Mouse (Mus musculus) CH12.LX (cell line): ENCODE measurements around the gene Apba2. TPM values are rescaled to one million over a fixed set of nuclear protein-coding genes. Genes with fewer than 3 reads are reported as not detected.

Experiments
- DNase-seq: peaks from one replicate; pipeline ENCODE4 v3.0.0-alpha.2; 2013; ENCODE audit errors: extremely low read depth
- H3K27ac ChIP-seq: 2 replicates; pipeline ENCODE4 v1.5.1; 2012; ENCODE audit warnings: low read depth, mild to moderate bottlenecking, control low read depth, moderate library complexity; ENCODE audit not compliant: insufficient read depth
- H3K27me3 ChIP-seq: replicated peaks from 2 replicates; pipeline ENCODE3; 2012; ENCODE audit warnings: inconsistent platforms
- H3K36me3 ChIP-seq, 2 experiments: replicated peaks in 1 of 2; 2 replicates each; pipeline versions ENCODE3 to v1.6.1; 2012; ENCODE audit warnings: inconsistent platforms in 1 of 2, low read length in 1 of 2, mild to moderate bottlenecking in 1 of 2, mixed read lengths in 1 of 2, moderate library complexity in 1 of 2; ENCODE audit not compliant: control insufficient read depth in 1 of 2, insufficient read depth in 1 of 2
- H3K4me1 ChIP-seq, 2 experiments: 2 replicates each; pipeline ENCODE4 v1.6.1; 2012; ENCODE audit warnings: inconsistent platforms in 1 of 2, moderate library complexity in 1 of 2; ENCODE audit not compliant: insufficient read depth in 2 of 2, control insufficient read depth in 1 of 2
- H3K4me2 ChIP-seq: 2 replicates; pipeline ENCODE4 v1.6.1; 2012; ENCODE audit warnings: low read depth, mild to moderate bottlenecking, control low read depth; ENCODE audit not compliant: poor library complexity, insufficient read depth, severe bottlenecking
- H3K4me3 ChIP-seq, 3 experiments: fragments of 150-350 bp in 1 of 3; sonication (generic) in 1 of 3; replicated peaks in 1 of 3; 2 replicates each; pipeline versions ENCODE3 to v1.5.1; 2011 to 2012; ENCODE audit warnings: low read depth in 2 of 3, low read length in 2 of 3, mild to moderate bottlenecking in 2 of 3, moderate library complexity in 2 of 3, control low read depth in 1 of 3, improper control_type of control experiment in 1 of 3, inconsistent platforms in 1 of 3, mixed read lengths in 1 of 3; ENCODE audit not compliant: poor library complexity in 1 of 3
- H3K79me2 ChIP-seq: replicated peaks from 2 replicates; pipeline ENCODE4 v1.6.1; 2012; ENCODE audit warnings: mild to moderate bottlenecking, moderate library complexity; ENCODE audit not compliant: control insufficient read depth, poor library complexity, insufficient read depth, severe bottlenecking; ENCODE audit errors: extremely low read depth
- H3K9ac ChIP-seq: 2 replicates; pipeline ENCODE4 v1.6.1; 2012; ENCODE audit warnings: low read depth, mild to moderate bottlenecking, control low read depth, moderate library complexity; ENCODE audit not compliant: insufficient read depth
- H3K9me3 ChIP-seq: replicated peaks from 2 replicates; pipeline ENCODE3; 2012; ENCODE audit warnings: low read length, inconsistent platforms, mixed read lengths
- CHD1 ChIP-seq: IDR thresholded peaks from 2 replicates; pipeline ENCODE4 v1.6.1; 2012; ENCODE audit warnings: low read depth, low read length, improper control_type of control experiment, inconsistent platforms
- EP300 ChIP-seq: IDR thresholded peaks from 2 replicates; pipeline ENCODE4 v1.6.1; 2011; ENCODE audit warnings: low read length, improper control_type of control experiment
- GABPA ChIP-seq: IDR thresholded peaks from 2 replicates; pipeline ENCODE4 v1.6.1; 2012; ENCODE audit warnings: low read depth, low read length, improper control_type of control experiment, inconsistent platforms; ENCODE audit not compliant: insufficient replicate concordance
- KAT2A ChIP-seq: IDR thresholded peaks from 2 replicates; pipeline ENCODE4 v1.6.1; 2012; ENCODE audit warnings: low read length, improper control_type of control experiment, inconsistent platforms; ENCODE audit not compliant: insufficient replicate concordance
- MAFK ChIP-seq: IDR thresholded peaks from 2 replicates; pipeline ENCODE4 v1.6.1; 2011; ENCODE audit warnings: low read length, improper control_type of control experiment; ENCODE audit not compliant: insufficient replicate concordance
- MAX ChIP-seq: IDR thresholded peaks from 2 replicates; pipeline ENCODE4 v1.6.1; 2011; ENCODE audit warnings: low read length, improper control_type of control experiment
- MAZ ChIP-seq: IDR thresholded peaks from 2 replicates; pipeline ENCODE4 v1.6.1; 2012; ENCODE audit warnings: low read depth, mild to moderate bottlenecking, inconsistent platforms, low read length, improper control_type of control experiment, moderate library complexity
- MYC ChIP-seq: IDR thresholded peaks from 2 replicates; pipeline ENCODE4 v1.6.1; 2011; ENCODE audit warnings: low read depth, mild to moderate bottlenecking, improper control_type of control experiment, low read length
- NRF1 ChIP-seq: IDR thresholded peaks from 2 replicates; pipeline ENCODE4 v1.6.1; 2014; ENCODE audit warnings: low read depth, mild to moderate bottlenecking, inconsistent platforms, low read length, improper control_type of control experiment, moderate library complexity
- PAX5 ChIP-seq: IDR thresholded peaks from 2 replicates; pipeline ENCODE4 v1.6.1; 2012; ENCODE audit warnings: low read length, inconsistent platforms, mixed read lengths
- POLR2AphosphoS2 ChIP-seq: IDR thresholded peaks from 2 replicates; pipeline ENCODE4 v1.6.1; 2011; ENCODE audit warnings: low read depth, low read length, improper control_type of control experiment
- RAD21 ChIP-seq: IDR thresholded peaks from 2 replicates; pipeline ENCODE4 v1.6.1; 2011; ENCODE audit warnings: low read depth, mild to moderate bottlenecking, low read length, improper control_type of control experiment, moderate library complexity
- RCOR1 ChIP-seq: conservative IDR thresholded peaks from 2 replicates; pipeline ENCODE4 v1.6.1; 2012; ENCODE audit warnings: low read depth, mild to moderate bottlenecking, inconsistent platforms, low read length, improper control_type of control experiment
- ZNF384 ChIP-seq: IDR thresholded peaks from 2 replicates; pipeline ENCODE4 v1.6.1; 2012; ENCODE audit warnings: low read depth, low read length, improper control_type of control experiment, inconsistent platforms
- dilution Hi-C: fragments of 300-500 bp; cut with MboI; formaldehyde crosslinking; loops from 2 replicates; pipeline ENCODE4 v1.14.3; 2020; ENCODE audit warnings: low sequenced_read_pairs; ENCODE audit not compliant: extremely low pct_unique_long_range_greater_than_20kb, extremely low pct_ligation_motif_present
- in situ Hi-C: fragments of 300-500 bp; cut with MboI; formaldehyde crosslinking; loops from 3 replicates; pipeline ENCODE4 v1.14.3; 2019; ENCODE audit warnings: low sequenced_read_pairs, low pct_ligation_motif_present, low pct_unique_long_range_greater_than_20kb, mixed read lengths
- polyA plus RNA-seq: library from polyadenylated mRNA; unstranded; fragments of >175 nt; gene quantifications from 2 replicates; pipeline ENCODE4 v1.2.1, GENCODE M21; 2012; ENCODE audit warnings: low read depth; ENCODE audit not compliant: insufficient read length
- total RNA-seq, 2 experiments: library from RNA; depleted of rRNA; stranded (reverse); fragments of 300-350 nt in 1 of 2; fragments of >200 nt in 1 of 2; gene quantifications; 2 replicates each; pipeline ENCODE4 v1.2.3; 2012 to 2014

The Apba2 gene
- total and polyA plus RNA-seq, 3 experiments = 0.19 TPM; not detected in 2

DNA sequence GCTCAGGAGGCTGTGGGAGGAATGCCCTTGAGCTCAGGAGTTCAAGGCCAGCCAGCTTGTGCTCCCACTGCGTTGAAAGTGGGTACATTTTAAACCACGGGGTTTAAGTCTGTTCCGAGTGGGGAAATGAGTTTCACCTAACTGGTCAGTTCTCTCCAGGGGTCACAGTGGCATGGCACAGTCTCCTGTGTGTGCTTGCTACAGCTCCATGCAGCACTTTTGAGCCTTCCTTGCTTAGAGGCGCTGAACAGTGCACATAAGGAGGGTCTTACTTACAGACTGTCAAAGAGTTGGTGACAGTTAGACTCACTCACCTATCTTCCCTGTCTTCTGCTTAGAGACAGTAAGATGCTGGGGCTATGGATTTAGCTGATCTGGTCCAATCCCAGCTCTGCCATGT, 117.8 kb downstream of the Apba2 start:
- H3K79me2 ChIP-seq = no peaks in the 10 kb centered on the region
- H3K4me2 ChIP-seq = no peak overlapping the region
- no peaks in the 10 kb centered on the region for H3K9me3 ChIP-seq
- dilution Hi-C loops = no loop called here
- H3K9ac ChIP-seq = no peak overlapping the region
- peaks cover 2 to 4% of the 10 kb centered on the region in 2 experiments; a peak in 1 of 4 replicates for H3K4me1 ChIP-seq
- no peak overlapping the region for H3K27ac ChIP-seq
- H3K27me3 ChIP-seq = peaks cover 31% of the 10 kb centered on the region
- no peak for DNase-seq
- TF ChIP-seq ZNF384 = no peak
- TF ChIP-seq POLR2AphosphoS2 = no peak
- TF ChIP-seq MAX = no peak
- TF ChIP-seq PAX5 = no peak
- no peak for TF ChIP-seq MAFK
- TF ChIP-seq NRF1 = no peak
- no peak for TF ChIP-seq CHD1
- TF ChIP-seq KAT2A = no peak
- no peak for TF ChIP-seq MYC
- in situ Hi-C loops = no loop called here
- no peaks in the 10 kb centered on the region for H3K36me3 ChIP-seq
- H3K4me3 ChIP-seq = no peak overlapping the region

DNA sequence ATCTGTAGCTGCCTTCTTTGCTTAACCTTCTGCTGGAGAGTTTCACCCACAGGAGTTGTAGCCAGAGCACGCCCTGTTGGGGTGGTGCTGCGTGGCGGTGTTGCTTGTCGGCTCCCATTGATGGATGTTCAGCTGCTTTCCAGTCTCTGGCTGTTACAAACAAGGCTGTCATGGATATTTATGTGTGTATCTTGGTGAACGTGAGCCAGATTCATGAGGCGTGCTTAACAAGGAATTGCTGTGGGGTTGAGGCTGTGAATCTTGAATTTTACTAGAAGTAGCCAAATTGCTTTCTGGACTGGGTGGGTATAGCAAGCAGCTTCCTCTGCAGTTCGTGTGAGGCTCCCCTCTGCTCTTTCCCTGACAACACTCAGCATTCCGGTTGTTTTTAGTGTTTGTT, 125.0 kb downstream of the Apba2 start:
- H3K4me2 ChIP-seq = no peak overlapping the region
- in situ Hi-C loops = loop anchor here (25.0 kb wide), 1 partner anchor 89 kb away; no protein-coding TSS in a partner anchor
- dilution Hi-C loops = no loop called here
- H3K4me1 ChIP-seq = no peaks in the 10 kb centered on the region
- no peak for TF ChIP-seq EP300
- no peak for TF ChIP-seq RCOR1
- TF ChIP-seq MYC = no peak
- no peak for TF ChIP-seq RAD21
- no peak for TF ChIP-seq MAZ
- TF ChIP-seq KAT2A = no peak
- no peak for TF ChIP-seq ZNF384
- no peak for TF ChIP-seq GABPA
- H3K36me3 ChIP-seq = no peaks in the 10 kb centered on the region
- H3K9ac ChIP-seq = no peak overlapping the region
- H3K27ac ChIP-seq = no peak overlapping the region
- DNase-seq = no peak
- H3K79me2 ChIP-seq = no peaks in the 10 kb centered on the region
- H3K9me3 ChIP-seq = peaks cover 7% of the 10 kb centered on the region
- H3K4me3 ChIP-seq = no peak overlapping the region
- H3K27me3 ChIP-seq = peaks cover 30% of the 10 kb centered on the region
